Mouse (Mus musculus) CH12.LX (cell line): ENCODE measurements around the gene Soga1.

ENCODE experiments used
- BHLHE40 ChIP-seq: IDR thresholded peaks from 2 replicates; pipeline ENCODE4 v1.6.1; 2011; ENCODE audit warnings: mild to moderate bottlenecking, low read depth, low read length, improper control_type of control experiment
- CHD1 ChIP-seq: IDR thresholded peaks from 2 replicates; pipeline ENCODE4 v1.6.1; 2012; ENCODE audit warnings: low read depth, low read length, improper control_type of control experiment, inconsistent platforms
- EP300 ChIP-seq: IDR thresholded peaks from 2 replicates; pipeline ENCODE4 v1.6.1; 2011; ENCODE audit warnings: low read length, improper control_type of control experiment
- MAX ChIP-seq: IDR thresholded peaks from 2 replicates; pipeline ENCODE4 v1.6.1; 2011; ENCODE audit warnings: low read length, improper control_type of control experiment
- MAZ ChIP-seq: IDR thresholded peaks from 2 replicates; pipeline ENCODE4 v1.6.1; 2012; ENCODE audit warnings: low read depth, mild to moderate bottlenecking, inconsistent platforms, low read length, improper control_type of control experiment, moderate library complexity
- MYC ChIP-seq: IDR thresholded peaks from 2 replicates; pipeline ENCODE4 v1.6.1; 2011; ENCODE audit warnings: low read depth, mild to moderate bottlenecking, improper control_type of control experiment, low read length
- POLR2A ChIP-seq: IDR thresholded peaks from 2 replicates; pipeline ENCODE4 v1.6.1; 2011; ENCODE audit warnings: low read depth, mild to moderate bottlenecking, improper control_type of control experiment, low read length
- RCOR1 ChIP-seq: conservative IDR thresholded peaks from 2 replicates; pipeline ENCODE4 v1.6.1; 2012; ENCODE audit warnings: low read depth, mild to moderate bottlenecking, inconsistent platforms, low read length, improper control_type of control experiment
- USF1 ChIP-seq: IDR thresholded peaks from 2 replicates; pipeline ENCODE4 v1.6.1; 2014; ENCODE audit warnings: low read depth, mild to moderate bottlenecking, inconsistent platforms, low read length, improper control_type of control experiment
- ZKSCAN1 ChIP-seq: IDR thresholded peaks from 2 replicates; pipeline ENCODE4 v1.6.1; 2012; ENCODE audit warnings: low read depth, inconsistent platforms, low read length, improper control_type of control experiment, borderline replicate concordance

DNA sequence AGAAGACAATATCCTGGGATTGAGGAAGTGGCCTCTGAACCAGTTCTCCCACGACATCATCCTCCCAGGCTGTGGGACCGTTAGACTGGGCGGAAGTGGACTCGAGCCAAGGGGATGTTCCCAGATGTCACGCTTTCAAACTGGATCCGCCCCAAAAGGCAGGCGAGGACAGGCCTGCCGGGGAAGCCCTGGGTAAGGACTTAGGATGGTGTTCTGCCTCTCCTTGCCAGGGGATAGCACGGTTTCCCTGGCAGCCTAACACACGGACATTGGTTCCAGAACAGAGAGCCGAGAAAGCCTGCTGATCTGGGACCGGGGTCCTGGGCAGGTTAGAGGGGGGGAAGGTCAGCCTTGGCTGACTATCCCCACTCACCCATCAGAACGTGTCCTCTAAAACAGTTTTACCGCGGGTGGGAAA is 1.4 kb downstream of the Soga1 start:
- TF ChIP-seq MAZ (no peak), ZKSCAN1 (no peak), RCOR1 (no peak), EP300 (no peak), BHLHE40 (no peak), POLR2A (no peak), USF1 (no peak), CHD1 (no peak), MAX (no peak), MYC (no peak)
